ENCODE assay signal across 25 mouse cellular contexts in the genomic region with DNA sequence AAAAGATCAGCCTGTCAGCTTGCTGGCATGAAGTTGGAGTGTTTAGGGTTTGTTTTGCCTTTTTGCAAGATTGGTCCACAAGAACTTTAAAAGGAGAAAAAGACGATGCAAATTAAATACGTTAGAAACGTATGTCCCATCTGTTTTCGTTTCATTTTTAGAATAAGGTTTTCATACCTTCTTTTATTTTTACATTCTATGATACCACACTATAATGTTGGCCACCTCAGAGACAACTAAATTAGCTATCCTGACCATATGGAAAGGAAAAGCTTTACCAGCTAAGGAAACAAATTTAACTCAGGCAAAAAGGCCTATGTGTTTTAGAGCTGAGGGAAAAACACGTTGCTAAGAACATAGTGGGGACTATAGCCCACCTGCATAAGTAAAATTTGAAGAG.
"Had no signal": no experiment of that assay in that cellular context is flagged by ENCODE, and none has a peak within 500 bp of the region (broad histone marks: within the 10 kb centered on the region; RNA-seq: fewer than 3 reads in every experiment).

No protein-coding gene starts in this region.

- H3K27ac ChIP-seq: kidney, postnatal 0 days; layer of hippocampus, adult 2 months; limb, embryonic 12.5 days; limb, embryonic 15.5 days; liver, embryonic 14.5 days; lung, embryonic 15.5 days; midbrain, embryonic 12.5 days; midbrain, embryonic 15.5 days; neural tube, embryonic 12.5 days; neural tube, embryonic 15.5 days; stomach, embryonic 15.5 days had no signal

- DNase-seq: kidney, adult 18-20 months; kidney, postnatal 25 days; layer of hippocampus, adult 9-11 months; left cerebral cortex, postnatal 4 days; liver, postnatal 0 days; lung, postnatal 10 days; lung, postnatal 36 days; right cerebral cortex, adult 18-20 months; right cerebral cortex, postnatal 14 days; right cerebral cortex, postnatal 4 days; thymus, adult 18-20 months; thymus, postnatal 36 days had no signal

- ATAC-seq: intestine, embryonic 16.5 days; liver, postnatal 0 days; midbrain, embryonic 15.5 days had no signal

- H3K4me1 ChIP-seq: limb, embryonic 15.5 days; lung, embryonic 15.5 days; megakaryocyte, embryonic 14.5 days; midbrain, embryonic 12.5 days; neural tube, embryonic 12.5 days; neural tube, embryonic 15.5 days; stomach, embryonic 15.5 days had no signal

- H3K4me3 ChIP-seq: layer of hippocampus, adult 2 months; limb, embryonic 12.5 days; limb, embryonic 15.5 days; lung, embryonic 15.5 days; megakaryocyte, embryonic 14.5 days; midbrain, embryonic 12.5 days; midbrain, embryonic 15.5 days; neural tube, embryonic 12.5 days; neural tube, embryonic 15.5 days; stomach, embryonic 15.5 days had no signal
